Mouse (Mus musculus) spleen, postnatal 4 days (tissue): ENCODE measurements around the gene Coro2b.
"Not testable (repeated sequence)": the region's sequence is repeated elsewhere in the genome, so short reads cannot be mapped to it uniquely, and the experiment has no call there.

Source experiments
- DNase-seq, 2 experiments: peaks; one replicate each; pipeline ENCODE4 v3.0.0; 2022; ENCODE audit warnings: low spot score in 2 of 2

The Coro2b gene

DNA sequence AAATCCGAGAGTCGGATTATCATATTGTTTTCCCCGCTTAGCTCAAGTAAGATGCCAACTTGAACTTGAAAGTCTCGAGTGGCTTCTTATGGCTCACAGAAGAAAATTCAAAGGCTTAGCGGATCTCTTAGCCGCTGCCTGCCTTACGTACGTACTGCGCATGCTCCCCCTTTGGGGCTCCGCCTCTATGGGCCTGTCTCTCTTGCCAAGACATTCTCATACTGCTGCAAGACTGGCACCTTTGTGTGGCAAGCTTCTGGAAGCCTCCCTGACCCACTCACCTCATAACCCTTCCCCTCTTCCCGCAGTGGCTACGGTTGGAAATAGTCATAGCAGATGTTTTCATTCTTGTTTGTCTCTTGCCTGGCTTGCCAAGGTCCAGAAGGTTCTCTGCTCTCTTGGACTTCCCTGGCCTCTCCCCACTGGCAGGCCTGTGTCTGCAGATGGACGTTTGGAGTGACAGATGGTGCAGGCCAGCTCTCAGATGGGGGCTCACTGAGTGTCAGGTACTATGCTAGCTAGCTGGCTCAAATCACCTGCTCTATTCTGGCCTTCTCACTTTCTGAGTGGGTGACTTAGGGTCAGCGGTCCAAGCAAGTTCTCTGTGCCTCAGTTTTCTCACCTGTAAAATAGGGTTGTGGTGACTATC, 65.2 kb downstream of the Coro2b start:
- DNase-seq: no peak

GRCm38 (mm10) chr9:62471041-62471440, 65.8 kb downstream of the Coro2b start:
- DNase-seq: no peak

DNA sequence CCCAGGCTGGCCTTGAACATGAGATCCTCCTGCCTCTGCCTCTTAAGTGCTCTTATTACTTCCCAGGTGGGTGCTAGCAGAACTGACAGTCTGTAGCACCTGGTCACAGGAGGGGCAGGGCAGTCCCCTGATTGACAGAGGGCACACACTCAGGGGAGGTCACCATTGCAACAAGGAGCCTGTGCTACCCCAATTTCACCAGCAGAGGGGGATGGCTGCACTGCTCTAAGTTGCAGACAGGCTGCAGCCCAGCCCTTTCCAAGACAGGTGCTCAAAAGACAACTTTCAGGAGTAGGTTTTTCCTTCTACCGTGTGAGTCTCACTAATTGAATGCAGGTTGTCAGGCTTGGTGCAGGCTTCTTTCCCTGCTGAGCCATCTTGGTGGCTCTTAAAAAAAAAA, 66.4 kb downstream of the Coro2b start:
- DNase-seq: peak; percentile 69 to 85

DNA sequence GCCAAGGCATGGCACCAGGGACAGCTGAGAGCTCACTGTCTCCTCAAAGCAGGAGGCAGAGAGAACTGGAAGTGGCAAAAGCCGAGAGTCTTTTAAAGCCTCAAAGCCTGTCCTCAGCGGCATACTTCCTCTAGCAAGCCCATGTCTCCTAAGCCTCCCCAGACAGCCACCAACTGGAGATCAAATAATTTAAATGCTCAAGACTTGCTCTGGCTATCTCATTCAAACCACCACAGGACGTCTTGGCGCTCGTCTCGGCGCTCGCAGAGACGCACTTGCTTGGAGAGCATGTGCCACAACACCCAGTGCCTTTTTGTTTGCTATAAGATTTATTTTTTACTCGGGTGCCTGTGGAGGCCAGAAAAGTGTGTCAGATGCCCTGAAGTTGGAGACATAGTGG, 67.1 kb downstream of the Coro2b start:
- DNase-seq: no peak

- no peak for DNase-seq
Measured at GRCm38 (mm10) chr9:62469143-62469542, 67.7 kb downstream of the Coro2b start.

DNA sequence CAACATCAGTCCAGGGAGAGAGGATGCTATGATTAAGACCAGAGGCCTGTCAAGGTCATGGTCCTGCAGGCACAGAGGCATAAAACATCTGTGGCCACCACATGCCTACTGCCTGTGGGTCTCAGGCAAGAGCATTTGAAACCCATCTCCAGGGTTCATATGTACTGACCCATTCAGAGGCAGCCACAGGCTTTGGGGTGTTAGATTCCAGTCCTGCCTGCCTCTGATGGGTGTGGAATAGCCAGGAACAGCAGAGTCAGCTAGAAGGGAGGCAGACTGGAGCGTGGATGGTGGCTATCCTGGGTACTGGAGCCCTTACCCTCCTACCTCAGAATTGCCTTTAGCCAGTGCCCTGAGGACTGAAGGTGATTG, 69.4 kb downstream of the Coro2b start:
- DNase-seq: no peak

DNA sequence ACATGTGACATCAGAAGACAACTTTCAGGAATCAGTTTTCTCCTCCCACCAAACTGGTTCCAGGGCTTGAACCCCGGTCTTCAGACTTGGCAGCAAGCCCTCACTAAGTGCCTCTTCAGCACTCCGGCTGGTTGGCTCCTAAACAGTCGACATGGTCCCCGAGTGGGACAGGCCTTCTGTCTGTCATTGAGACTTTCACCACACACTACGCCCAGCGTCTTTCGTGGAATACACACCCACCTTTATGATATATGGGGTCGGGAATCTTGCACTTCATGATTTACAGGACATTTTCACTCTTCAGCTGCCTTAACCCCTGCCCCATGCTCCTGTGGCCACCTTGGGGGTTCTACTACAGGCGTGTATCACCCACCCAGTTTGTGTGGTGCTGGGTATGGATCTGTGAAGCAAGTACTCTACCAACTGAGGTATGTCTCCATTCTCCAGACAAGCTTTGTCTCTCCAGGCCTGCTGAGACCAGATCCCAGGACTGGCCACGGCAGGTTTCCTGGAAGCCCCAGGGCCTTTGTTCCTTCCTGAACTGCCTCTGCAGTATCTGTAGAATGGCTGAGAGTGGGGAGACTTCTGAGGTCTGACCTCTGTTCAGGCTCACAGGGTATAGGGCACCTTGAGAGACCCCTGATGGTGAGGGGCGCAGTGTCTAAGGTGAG, 70.0 kb downstream of the Coro2b start:
- DNase-seq: no peak

GRCm38 (mm10) chr9:62466053-62466452, 70.8 kb downstream of the Coro2b start:
- no peak for DNase-seq

GRCm38 (mm10) chr9:62464727-62465126, 72.1 kb downstream of the Coro2b start:
- DNase-seq: no peak

DNA sequence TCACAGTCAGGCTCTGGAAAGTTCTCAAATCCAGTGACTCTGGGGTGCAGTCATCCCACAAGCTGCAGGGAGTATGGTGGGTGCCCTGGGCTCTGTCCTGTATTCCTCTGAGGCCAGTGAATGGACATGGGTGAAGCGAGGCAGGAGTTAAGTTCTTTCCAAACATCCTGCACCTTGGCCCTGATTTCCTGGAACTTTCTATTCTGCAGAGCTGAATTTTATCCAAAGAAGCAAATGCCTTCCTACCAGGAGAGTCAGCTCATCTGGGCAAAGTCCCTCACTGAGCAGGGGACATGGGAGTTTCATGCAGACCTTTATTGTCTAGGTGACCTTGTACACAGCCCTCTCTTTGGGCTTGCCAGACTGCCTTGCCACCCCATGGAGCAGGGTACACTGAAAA, 75.1 kb downstream of the Coro2b start:
- DNase-seq: no peak

- DNase-seq: no peak
Measured at GRCm38 (mm10) chr9:62461095-62461494, 75.7 kb downstream of the Coro2b start.

GRCm38 (mm10) chr9:62460086-62460485, 76.8 kb downstream of the Coro2b start:
- DNase-seq: no peak

- no peak for DNase-seq
Measured at GRCm38 (mm10) chr9:62458457-62458856, 78.4 kb downstream of the Coro2b start.

DNA sequence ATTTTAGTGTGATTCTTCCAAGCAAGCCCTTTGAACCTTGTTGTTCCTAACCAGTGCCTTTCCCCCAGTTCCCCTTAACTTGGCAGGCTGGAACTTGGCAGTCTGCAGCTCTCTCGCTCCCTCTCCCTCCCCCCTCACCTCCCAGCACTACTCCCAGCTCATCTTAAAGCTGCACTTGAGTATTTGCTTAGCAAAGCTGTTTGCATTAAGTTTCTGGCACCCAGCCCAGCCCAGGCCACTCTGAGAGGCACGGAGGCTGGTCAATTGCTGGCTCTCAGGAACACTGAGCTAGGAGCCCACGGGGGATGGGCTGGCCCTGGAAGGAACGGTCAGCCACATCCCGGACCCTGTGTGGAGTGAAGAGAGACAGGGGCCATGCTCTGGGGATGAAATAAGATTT, 80.8 kb downstream of the Coro2b start:
- peak in 1 of 2 experiments; percentile 50 for DNase-seq

- no peak for DNase-seq
Measured at GRCm38 (mm10) chr9:62455210-62455969, 81.5 kb downstream of the Coro2b start.

DNA sequence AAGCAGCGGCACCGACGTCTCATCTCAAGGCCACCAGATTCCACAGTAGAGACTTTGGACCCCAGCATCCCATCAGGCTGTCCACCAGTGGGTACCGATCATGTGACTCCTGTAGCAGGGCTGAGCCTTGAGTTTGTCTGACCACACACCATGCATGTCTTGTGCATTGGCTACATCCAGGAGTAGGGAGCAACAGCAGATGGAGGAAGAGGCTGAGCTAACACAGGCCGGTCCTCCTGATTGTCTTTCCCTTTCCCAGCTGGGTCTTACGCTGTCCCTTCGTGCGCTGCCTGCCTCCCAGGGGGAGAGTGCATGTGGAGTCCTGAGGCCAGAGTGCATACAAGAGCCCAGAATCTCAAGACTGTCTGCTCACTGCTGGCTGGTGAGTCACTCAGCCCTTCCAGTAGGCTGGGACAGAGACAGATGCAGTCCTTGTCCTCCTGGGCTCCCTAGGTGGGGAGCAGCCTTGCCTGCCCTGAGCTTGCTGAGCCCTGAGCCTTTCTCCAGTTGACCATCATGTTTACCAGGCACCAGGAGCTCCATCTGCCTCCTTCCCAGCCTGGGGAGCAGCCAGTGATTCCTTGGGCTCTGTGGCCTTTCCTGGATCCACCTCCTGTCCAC, 84.4 kb downstream of the Coro2b start:
- no peak for DNase-seq

DNA sequence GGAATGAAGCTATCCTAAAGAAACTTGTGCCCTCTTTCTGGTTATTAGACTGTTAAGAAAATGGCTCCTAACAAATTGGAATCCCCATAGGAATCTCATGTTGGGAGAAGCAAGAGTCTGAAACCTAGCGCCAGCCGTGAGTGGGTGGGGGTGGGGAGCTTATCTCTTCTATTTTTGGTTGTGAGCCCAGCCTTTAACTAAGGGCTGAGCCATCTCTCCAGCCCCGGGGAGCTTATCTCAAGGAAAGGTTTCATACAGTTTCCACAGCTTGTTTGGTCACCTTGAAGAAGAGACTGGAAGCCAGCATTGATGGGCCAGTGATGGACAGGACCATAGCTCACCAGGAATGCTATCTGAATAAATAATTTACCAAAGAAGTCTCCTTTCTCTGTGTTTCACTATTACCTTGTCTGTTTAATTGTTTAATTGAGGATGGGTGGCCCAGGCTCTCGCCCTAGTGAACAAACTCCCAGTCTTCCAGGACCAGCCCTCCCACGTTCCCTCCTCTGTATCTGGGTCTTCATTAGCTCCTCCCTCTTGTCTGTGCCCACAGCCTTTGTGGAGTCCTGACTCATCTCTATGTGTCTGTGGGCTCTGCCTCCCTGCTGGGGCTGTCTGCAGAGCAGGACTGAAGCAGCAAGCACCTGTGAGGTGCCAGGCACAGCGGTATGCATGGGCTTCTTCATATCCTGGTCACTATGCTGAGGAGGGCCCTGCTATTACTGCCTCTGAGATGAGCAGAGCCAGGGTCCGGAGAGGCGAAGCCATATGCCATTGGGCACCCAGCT, 85.1 kb downstream of the Coro2b start:
- no peak for DNase-seq

- no peak for DNase-seq
Measured at GRCm38 (mm10) chr9:62450862-62451261, 86.0 kb downstream of the Coro2b start.

GRCm38 (mm10) chr9:62450355-62450754, 86.5 kb downstream of the Coro2b start:
- DNase-seq: no peak

- DNase-seq: not testable (repeated sequence)
Measured at GRCm38 (mm10) chr9:62447337-62447736, 89.5 kb downstream of the Coro2b start.

DNA sequence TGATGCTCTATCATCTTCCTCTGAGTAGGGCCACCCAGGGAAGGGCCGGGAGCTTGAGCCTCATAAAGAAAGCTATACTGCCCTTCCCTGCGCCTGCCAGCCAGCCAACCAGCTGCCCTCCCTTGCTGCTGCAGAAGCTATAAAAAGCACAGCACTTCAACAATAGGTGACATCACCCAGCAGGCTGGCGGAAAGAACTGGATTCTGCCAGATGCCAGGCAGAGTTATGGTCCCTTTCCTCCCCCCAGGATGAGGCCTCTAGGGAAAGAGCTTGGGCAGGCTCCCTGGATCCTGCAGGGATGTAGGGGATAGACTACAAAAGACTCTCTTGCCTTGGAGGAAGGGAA, 98.1 kb downstream of the Coro2b start:
- DNase-seq: no peak
